Mouse (Mus musculus) liver, embryonic 14.5 days (tissue): ENCODE data around the gene Thra.

Source experiments
- CTCF ChIP-seq: IDR thresholded peaks from 2 replicates; pipeline ENCODE4 v1.5.1; 2016; ENCODE audit warnings: antibody characterized with exemption, low read depth, control low read depth
- EP300 ChIP-seq: IDR thresholded peaks from 2 replicates; pipeline ENCODE4 v1.6.1; 2016; ENCODE audit warnings: antibody characterized with exemption, low read depth

GRCm38 (mm10) chr11:98738925-98739324 lies 1.5 kb upstream of the Thra start:
- no peak for TF ChIP-seq CTCF
- TF ChIP-seq EP300, result no peak
